Mouse (Mus musculus): ENCODE results near the gene Phactr2. TPM values are rescaled to one million over a fixed set of nuclear protein-coding genes. Genes with fewer than 3 reads are reported as not detected.

Phactr2 gene
- polyA plus RNA-seq, 1 experiment: 12.5 TPM

- TF ChIP-seq POLR2A (IDR thresholded peaks at IDR 0.05; ENCODE audit: low read depth, low read length) (no peak), CTCF (conservative IDR thresholded peaks at IDR 0.05; ENCODE audit: insufficient read depth, insufficient read length, low read depth, low read length) (no peak)
- no peak for DNase-seq
- H3K27ac ChIP-seq (ENCODE audit: insufficient read depth, low read depth, low read length): 0 out of 2 replicates have a peak overlapping the region, but pooled peaks have one; percentile 20
- H3K36me3 ChIP-seq (ENCODE audit: control insufficient read depth, insufficient read depth, low read length): no peaks in the 10 kb centered on the region
- no peak overlapping the region for H3K4me3 ChIP-seq (ENCODE audit: insufficient read depth, low read depth, low read length)
- H3K4me1 ChIP-seq (ENCODE audit: control insufficient read depth, insufficient read depth, low read length): peaks cover 3% of the 10 kb centered on the region; the same call in 1 of the 2 replicates
- H3K27me3 ChIP-seq (replicated peaks; ENCODE audit: control insufficient read depth, insufficient read depth, low read length): no peaks in the 10 kb centered on the region
- 47% methylated on average over 6 of the region's 6 CpGs for WGBS
Observed at GRCm38 (mm10) chr10:13312576-13312975, 161.6 kb downstream of the Phactr2 start.

- 81% methylated on average over 6 of the region's 6 CpGs for WGBS
- TF ChIP-seq CTCF (conservative IDR thresholded peaks at IDR 0.05; ENCODE audit: insufficient read depth, insufficient read length, low read depth, low read length): no peak
- no peak for TF ChIP-seq POLR2A (IDR thresholded peaks at IDR 0.05; ENCODE audit: low read depth, low read length)
- H3K4me3 ChIP-seq (ENCODE audit: insufficient read depth, low read depth, low read length): no peak overlapping the region
Observed at GRCm38 (mm10) chr10:13311612-13312011, 162.6 kb downstream of the Phactr2 start.

GRCm38 (mm10) chr10:13310075-13310474, 164.1 kb downstream of the Phactr2 start:
- H3K27ac ChIP-seq (ENCODE audit: insufficient read depth, low read depth, low read length): no peak overlapping the region
- WGBS: 72% methylated on average over 3 of the region's 3 CpGs
- no peak overlapping the region for H3K4me3 ChIP-seq (ENCODE audit: insufficient read depth, low read depth, low read length)
- H3K4me1 ChIP-seq (ENCODE audit: control insufficient read depth, insufficient read depth, low read length): peaks cover 3% of the 10 kb centered on the region; the same call in 1 of the 2 replicates
- TF ChIP-seq CTCF (conservative IDR thresholded peaks at IDR 0.05; ENCODE audit: insufficient read depth, insufficient read length, low read depth, low read length) (no peak), POLR2A (IDR thresholded peaks at IDR 0.05; ENCODE audit: low read depth, low read length) (no peak)
- no peaks in the 10 kb centered on the region for H3K27me3 ChIP-seq (replicated peaks; ENCODE audit: control insufficient read depth, insufficient read depth, low read length)
- DNase-seq: no peak
- no peaks in the 10 kb centered on the region for H3K36me3 ChIP-seq (ENCODE audit: control insufficient read depth, insufficient read depth, low read length)

More at GRCm38 (mm10) chr10:13311612-13312011, 162.6 kb downstream of the Phactr2 start:
- H3K4me1 ChIP-seq (ENCODE audit: control insufficient read depth, insufficient read depth, low read length): peaks cover 3% of the 10 kb centered on the region; the same call in 1 of the 2 replicates
- no peak for DNase-seq
- no peak overlapping the region for H3K27ac ChIP-seq (ENCODE audit: insufficient read depth, low read depth, low read length)
- no peaks in the 10 kb centered on the region for H3K27me3 ChIP-seq (replicated peaks; ENCODE audit: control insufficient read depth, insufficient read depth, low read length)
- no peaks in the 10 kb centered on the region for H3K36me3 ChIP-seq (ENCODE audit: control insufficient read depth, insufficient read depth, low read length)

GRCm38 (mm10) chr10:13304641-13305241, 169.5 kb downstream of the Phactr2 start:
- H3K27ac ChIP-seq (ENCODE audit: insufficient read depth, low read depth, low read length): no peak overlapping the region
- H3K4me1 ChIP-seq (ENCODE audit: control insufficient read depth, insufficient read depth, low read length): peaks cover 9% of the 10 kb centered on the region; the same call in 1 of the 2 replicates
- no peak for DNase-seq
- no peak overlapping the region for H3K4me3 ChIP-seq (ENCODE audit: insufficient read depth, low read depth, low read length)
- no peaks in the 10 kb centered on the region for H3K36me3 ChIP-seq (ENCODE audit: control insufficient read depth, insufficient read depth, low read length)
- WGBS: 72% methylated on average over 10 of the region's 10 CpGs
- TF ChIP-seq CTCF (conservative IDR thresholded peaks at IDR 0.05; ENCODE audit: insufficient read depth, insufficient read length, low read depth, low read length) (no peak), POLR2A (IDR thresholded peaks at IDR 0.05; ENCODE audit: low read depth, low read length) (no peak)
- no peaks in the 10 kb centered on the region for H3K27me3 ChIP-seq (replicated peaks; ENCODE audit: control insufficient read depth, insufficient read depth, low read length)

GRCm38 (mm10) chr10:13303271-13304265, 170.6 kb downstream of the Phactr2 start:
- peaks cover 9% of the 10 kb centered on the region; the same call in 1 of the 2 replicates for H3K4me1 ChIP-seq (ENCODE audit: control insufficient read depth, insufficient read depth, low read length)
- H3K27ac ChIP-seq (ENCODE audit: insufficient read depth, low read depth, low read length): no peak overlapping the region
- TF ChIP-seq POLR2A (IDR thresholded peaks at IDR 0.05; ENCODE audit: low read depth, low read length): no peak
- TF ChIP-seq CTCF (conservative IDR thresholded peaks at IDR 0.05; ENCODE audit: insufficient read depth, insufficient read length, low read depth, low read length): no peak
- no peaks in the 10 kb centered on the region for H3K27me3 ChIP-seq (replicated peaks; ENCODE audit: control insufficient read depth, insufficient read depth, low read length)
- 48% methylated on average over 13 of the region's 13 CpGs for WGBS
- no peak for DNase-seq
- no peak overlapping the region for H3K4me3 ChIP-seq (ENCODE audit: insufficient read depth, low read depth, low read length)
- H3K36me3 ChIP-seq (ENCODE audit: control insufficient read depth, insufficient read depth, low read length): no peaks in the 10 kb centered on the region

- Histone ChIP-seq H3K27ac (ENCODE audit: insufficient read depth, low read depth, low read length) (peak overlapping the region; percentile 31; the same call in 1 of the 2 replicates), H3K4me3 (ENCODE audit: insufficient read depth, low read depth, low read length) (no peak overlapping the region), H3K27me3 (replicated peaks; ENCODE audit: control insufficient read depth, insufficient read depth, low read length) (no peaks in the 10 kb centered on the region), H3K4me1 (ENCODE audit: control insufficient read depth, insufficient read depth, low read length) (peaks cover 9% of the 10 kb centered on the region; the same call in 1 of the 2 replicates), H3K36me3 (ENCODE audit: control insufficient read depth, insufficient read depth, low read length) (no peaks in the 10 kb centered on the region)
- 29% methylated on average over 6 of the region's 6 CpGs for WGBS
- TF ChIP-seq CTCF (conservative IDR thresholded peaks at IDR 0.05; ENCODE audit: insufficient read depth, insufficient read length, low read depth, low read length) (no peak), POLR2A (IDR thresholded peaks at IDR 0.05; ENCODE audit: low read depth, low read length) (no peak)
- peak; percentile 22 for DNase-seq
Observed at GRCm38 (mm10) chr10:13300601-13301000, 173.6 kb downstream of the Phactr2 start.

Measured in kidney, adult 2 months (tissue).